Comparison of ENCODE assay signal across 19 mouse cellular contexts in genomic region chr11:76849596-76849995, GRCm38 (mm10). TPM values are rescaled to one million over a fixed set of nuclear protein-coding genes. Genes with fewer than 3 reads are reported as not detected.
DNase-seq lines count a peak whose midpoint lies in the region; ATAC-seq and TF ChIP-seq lines count a peak whose summit lies in the region.
"Had no signal": no experiment of that assay in that cellular context is flagged by ENCODE, and none has a peak within 500 bp of the region (broad histone marks: within the 10 kb centered on the region; RNA-seq: fewer than 3 reads in every experiment).

No protein-coding gene starts in this region.

- H3K4me3 ChIP-seq in forebrain, postnatal 0 days (ENCODE audit: low read depth, low read length): no peak overlapping the region
- no peak overlapping the region for H3K4me3 ChIP-seq in forebrain, embryonic 13.5 days
- H3K4me3 ChIP-seq in midbrain, embryonic 10.5 days: no peak overlapping the region
- no peak overlapping the region for H3K4me3 ChIP-seq in midbrain, embryonic 14.5 days (replicated peaks; ENCODE audit: low read depth, low read length)
- H3K4me3 ChIP-seq in kidney, embryonic 15.5 days (replicated peaks): no peak overlapping the region
- H3K4me3 ChIP-seq: heart, embryonic 12.5 days; hindbrain, embryonic 12.5 days; myocyte had no signal

- no peak overlapping the region for H3K27ac ChIP-seq in forebrain, postnatal 0 days (ENCODE audit: low read depth, low read length)
- H3K27ac ChIP-seq in forebrain, embryonic 13.5 days: no peak overlapping the region
- no peak overlapping the region for H3K27ac ChIP-seq in midbrain, embryonic 10.5 days (replicated peaks)
- H3K27ac ChIP-seq in midbrain, embryonic 14.5 days (replicated peaks; ENCODE audit: low read depth, low read length): no peak overlapping the region
- peak overlapping the region; percentile 78 for H3K27ac ChIP-seq in kidney, embryonic 15.5 days
- H3K27ac ChIP-seq: hindbrain, embryonic 12.5 days had no signal

- peak; percentile 17 for DNase-seq in forebrain, postnatal 0 days
- DNase-seq in midbrain, embryonic 10.5 days (ENCODE audit: low spot score): peak; percentile 15
- DNase-seq in midbrain, embryonic 14.5 days: no peak
- peak; percentile 39 for DNase-seq in brain, embryonic 14.5 days (ENCODE audit: low read depth)
- DNase-seq in lung, postnatal 25 days (ENCODE audit: low spot score): no peak
- no peak for DNase-seq in heart, postnatal 10 days
- DNase-seq: gastrocnemius, postnatal 36 days; right cerebral cortex, postnatal 4 days; thymus, adult 18-20 months had no signal

- no peak overlapping the region for H3K9ac ChIP-seq in forebrain, postnatal 0 days
- no peak overlapping the region for H3K9ac ChIP-seq in forebrain, embryonic 13.5 days
- no peak overlapping the region for H3K9ac ChIP-seq in midbrain, embryonic 14.5 days (replicated peaks; ENCODE audit: low read length)
- no peak overlapping the region for H3K9ac ChIP-seq in kidney, embryonic 15.5 days
- H3K9ac ChIP-seq: heart, embryonic 12.5 days; hindbrain, embryonic 12.5 days had no signal

- no peaks in the 10 kb centered on the region for H3K9me3 ChIP-seq in forebrain, postnatal 0 days (ENCODE audit: low read length)
- H3K9me3 ChIP-seq in forebrain, embryonic 13.5 days (replicated peaks): no peaks in the 10 kb centered on the region
- H3K9me3 ChIP-seq in midbrain, embryonic 10.5 days (replicated peaks): no peaks in the 10 kb centered on the region
- H3K9me3 ChIP-seq in midbrain, embryonic 14.5 days (ENCODE audit: control insufficient read depth, low read length): no peaks in the 10 kb centered on the region
- no peaks in the 10 kb centered on the region for H3K9me3 ChIP-seq in kidney, embryonic 15.5 days (replicated peaks)
- H3K9me3 ChIP-seq: heart, embryonic 12.5 days; hindbrain, embryonic 12.5 days had no signal

- WGBS in forebrain, postnatal 0 days: 42% methylated on average over 2 of the region's 2 CpGs
- 44% methylated on average over 2 of the region's 2 CpGs for WGBS in forebrain, embryonic 13.5 days
- 40% methylated on average over 2 of the region's 2 CpGs for WGBS in midbrain, embryonic 10.5 days
- 20% methylated on average over 2 of the region's 2 CpGs for WGBS in midbrain, embryonic 14.5 days
- WGBS in kidney, embryonic 15.5 days: 15% methylated on average over 2 of the region's 2 CpGs

- TF ChIP-seq POLR2A in brain, embryonic 14.5 days (IDR thresholded peaks at IDR 0.05; ENCODE audit: borderline replicate concordance, extremely low read depth, insufficient read depth, insufficient read length, poor library complexity, severe bottlenecking): no peak

- no peaks in the 10 kb centered on the region for H3K36me3 ChIP-seq in forebrain, postnatal 0 days (ENCODE audit: insufficient read depth)
- H3K36me3 ChIP-seq in forebrain, embryonic 13.5 days (ENCODE audit: poor library complexity, severe bottlenecking): no peaks in the 10 kb centered on the region
- H3K36me3 ChIP-seq in midbrain, embryonic 10.5 days: no peaks in the 10 kb centered on the region
- H3K36me3 ChIP-seq in midbrain, embryonic 14.5 days (ENCODE audit: control insufficient read depth, insufficient read depth, low read length): no peaks in the 10 kb centered on the region
- no peaks in the 10 kb centered on the region for H3K36me3 ChIP-seq in kidney, embryonic 15.5 days
- H3K36me3 ChIP-seq: heart, embryonic 12.5 days; hindbrain, embryonic 12.5 days had no signal

- peaks cover 18% of the 10 kb centered on the region for H3K4me1 ChIP-seq in forebrain, postnatal 0 days (ENCODE audit: insufficient read depth)
- peaks cover 25% of the 10 kb centered on the region for H3K4me1 ChIP-seq in forebrain, embryonic 13.5 days
- H3K4me1 ChIP-seq in midbrain, embryonic 10.5 days: peaks cover 41% of the 10 kb centered on the region
- H3K4me1 ChIP-seq in midbrain, embryonic 14.5 days (ENCODE audit: control insufficient read depth, insufficient read depth, low read length): peaks cover 13% of the 10 kb centered on the region
- peaks cover 52% of the 10 kb centered on the region for H3K4me1 ChIP-seq in kidney, embryonic 15.5 days

- TF ChIP-seq CTCF in forebrain, postnatal 0 days (IDR thresholded peaks at IDR 0.05; ENCODE audit: low read depth): no peak
- TF ChIP-seq CTCF in brain, embryonic 14.5 days (IDR thresholded peaks at IDR 0.05; ENCODE audit: borderline replicate concordance, extremely low read depth, insufficient read depth, insufficient read length): no peak

- ATAC-seq in forebrain, postnatal 0 days: no peak
- ATAC-seq in forebrain, embryonic 13.5 days: no peak
- no peak for ATAC-seq in midbrain, embryonic 14.5 days (ENCODE audit: low FRiP score, low TSS enrichment)
- ATAC-seq in kidney, embryonic 15.5 days (replicated peaks; ENCODE audit: low FRiP score): peak; percentile 72

- no peak overlapping the region for H3K4me2 ChIP-seq in forebrain, postnatal 0 days (ENCODE audit: low read depth)
- H3K4me2 ChIP-seq in forebrain, embryonic 13.5 days: no peak overlapping the region
- H3K4me2 ChIP-seq in midbrain, embryonic 14.5 days (ENCODE audit: low read length): no peak overlapping the region
- H3K4me2 ChIP-seq in kidney, embryonic 15.5 days: no peak overlapping the region
- H3K4me2 ChIP-seq: heart, embryonic 12.5 days; hindbrain, embryonic 12.5 days; liver, embryonic 11.5 days had no signal

- intact Hi-C loops in heart, postnatal 10 days (cut with DNase I): no loop called here

- no peaks in the 10 kb centered on the region for H3K27me3 ChIP-seq in forebrain, postnatal 0 days (ENCODE audit: insufficient read depth, low read length)
- H3K27me3 ChIP-seq in forebrain, embryonic 13.5 days: no peaks in the 10 kb centered on the region; the same call in 1 of the 2 replicates
- H3K27me3 ChIP-seq in midbrain, embryonic 10.5 days (ENCODE audit: low read depth, poor library complexity, severe bottlenecking): peaks cover 11% of the 10 kb centered on the region; the same call in 1 of the 2 replicates
- no peaks in the 10 kb centered on the region for H3K27me3 ChIP-seq in midbrain, embryonic 14.5 days (ENCODE audit: control insufficient read depth, insufficient read depth, low read length)
- no peaks in the 10 kb centered on the region for H3K27me3 ChIP-seq in kidney, embryonic 15.5 days
- H3K27me3 ChIP-seq: heart, embryonic 12.5 days; hindbrain, embryonic 12.5 days had no signal

RNA-seq across cellular contexts. Expression of gene Cpd, which starts 2.8 kb away (rescaled TPM):
- total RNA-seq in forebrain, postnatal 0 days (2014; rRNA removed): 35.5 and 44.0 TPM in 2 replicates
- 3.9 and 5.6 TPM in 2 replicates for polyA plus RNA-seq in forebrain, postnatal 0 days (2015; fragmentation: Nextera tagmentation; extraction: Ambion mirVana)
- 5.1 and 5.2 TPM in 2 replicates for polyA plus RNA-seq in forebrain, embryonic 13.5 days (2015; fragmentation: Nextera tagmentation; extraction: Ambion mirVana)
- polyA plus RNA-seq in midbrain, embryonic 10.5 days (2016; fragmentation: Nextera tagmentation; extraction: Ambion mirVana): 7.6 and 9.2 TPM in 2 replicates
- 8.6 and 11.8 TPM in 2 replicates for polyA plus RNA-seq in midbrain, embryonic 14.5 days (2014; fragmentation: Nextera tagmentation; extraction: Ambion mirVana)
- polyA plus RNA-seq in brain, embryonic 14.5 days (2012; rRNA removed): 15.4 and 19.2 TPM in 2 replicates
- polyA plus RNA-seq in kidney, embryonic 15.5 days (2015; fragmentation: Nextera tagmentation; extraction: Ambion mirVana): 16.8 and 17.5 TPM in 2 replicates
- 10 to 100 TPM; 66.5 to 71.9 TPM for total RNA-seq in heart, postnatal 10 days (2021)

RNA-seq across cellular contexts. Expression of gene Tmigd1, which starts 52.4 kb away (rescaled TPM):
- not detected in 2 replicates for total RNA-seq in forebrain, postnatal 0 days (2014; rRNA removed)
- 0.13 TPM in 1 of 2 replicates, not detected in the other for polyA plus RNA-seq in forebrain, postnatal 0 days (2015; fragmentation: Nextera tagmentation; extraction: Ambion mirVana)
- 0.12 TPM in 1 of 2 replicates, not detected in the other for polyA plus RNA-seq in forebrain, embryonic 13.5 days (2015; fragmentation: Nextera tagmentation; extraction: Ambion mirVana)
- polyA plus RNA-seq in midbrain, embryonic 10.5 days (2016; fragmentation: Nextera tagmentation; extraction: Ambion mirVana): 0.09 TPM in 1 of 2 replicates, not detected in the other
- 0.16 TPM in 1 of 2 replicates, not detected in the other for polyA plus RNA-seq in midbrain, embryonic 14.5 days (2014; fragmentation: Nextera tagmentation; extraction: Ambion mirVana)
- polyA plus RNA-seq in brain, embryonic 14.5 days (2012; rRNA removed): 0.05 TPM in 1 of 2 replicates, not detected in the other
- polyA plus RNA-seq in kidney, embryonic 15.5 days (2015; fragmentation: Nextera tagmentation; extraction: Ambion mirVana): 1.7 and 2.8 TPM in 2 replicates
- total RNA-seq in heart, postnatal 10 days (2021): under 1 TPM; 0.24 to 0.55 TPM
- total RNA-seq: left cerebral cortex, postnatal 10 days; megakaryocyte-erythroid progenitor cell, adult 5-6 weeks; MEL had no signal
- polyA plus RNA-seq: cortical plate, adult 2 months; heart, embryonic 12.5 days; liver, embryonic 11.5 days; myocyte had no signal

Comparison
In these comparisons a context has a peak if more than half of its experiments do, and no peak if none do; other contexts are left out.
1. DNase-seq: peak in forebrain, postnatal 0 days (single experiment), midbrain, embryonic 10.5 days (single experiment) and brain, embryonic 14.5 days (single experiment); none in midbrain, embryonic 14.5 days (single experiment), lung, postnatal 25 days (single experiment) and heart, postnatal 10 days (0 of 2).